Mouse (Mus musculus) cerebellum, adult 9-10 months (tissue): ENCODE results near the gene Vmn1r126.
"Not testable (repeated sequence)": the region's sequence is repeated elsewhere in the genome, so short reads cannot be mapped to it uniquely, and the experiment has no call there.

Source experiments
- DNase-seq: peaks from one replicate; pipeline ENCODE4 v3.0.0; 2022

Gene Vmn1r126

DNA sequence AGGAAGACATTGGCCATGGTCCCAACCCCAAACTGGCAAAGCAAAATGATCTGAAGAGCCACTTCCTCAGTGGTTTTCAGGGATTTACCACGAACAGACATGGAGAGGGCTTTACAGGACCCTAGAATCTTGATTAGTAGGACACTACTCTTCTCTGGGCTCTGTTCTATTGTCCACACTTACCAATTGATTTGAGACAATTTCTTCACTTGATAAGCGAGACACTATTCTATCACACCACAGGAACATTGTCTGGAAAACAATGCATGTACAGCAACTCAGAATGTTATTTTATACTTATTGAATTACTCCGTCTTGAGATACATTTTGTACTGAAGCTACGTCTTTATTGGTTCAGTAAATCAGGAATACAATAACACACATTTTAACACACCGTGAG is at the start of gene Vmn1r126:
Gene Vmn1r126 (minus strand): TSS at position 101 of the 400 bp plus-strand sequence.
- DNase-seq = not testable (repeated sequence)

DNA sequence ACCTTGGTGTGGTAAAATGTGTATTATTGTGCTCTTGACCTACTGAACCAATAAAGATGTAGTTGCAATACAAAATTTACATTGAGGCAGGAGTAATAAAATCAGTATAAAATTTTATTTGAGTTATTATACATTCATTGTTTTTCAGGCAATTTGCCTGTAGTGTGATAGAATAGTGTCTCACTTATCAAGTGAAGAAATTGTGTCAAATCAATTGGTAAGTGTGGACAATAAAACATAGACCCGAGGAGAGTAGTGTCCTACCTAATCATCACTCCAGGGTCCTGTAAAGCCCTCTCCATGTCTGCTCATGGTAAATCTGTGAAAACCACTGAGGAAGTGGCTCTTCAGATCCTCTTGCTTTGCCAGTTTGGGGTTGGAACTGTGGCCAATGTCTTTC is 47.8 kb upstream of the Vmn1r126 start, which contains the start of gene Vmn1r128:
Gene Vmn1r128 (plus strand): TSS at position 301 of the 400 bp plus-strand sequence.
- DNase-seq = not testable (repeated sequence)

DNA sequence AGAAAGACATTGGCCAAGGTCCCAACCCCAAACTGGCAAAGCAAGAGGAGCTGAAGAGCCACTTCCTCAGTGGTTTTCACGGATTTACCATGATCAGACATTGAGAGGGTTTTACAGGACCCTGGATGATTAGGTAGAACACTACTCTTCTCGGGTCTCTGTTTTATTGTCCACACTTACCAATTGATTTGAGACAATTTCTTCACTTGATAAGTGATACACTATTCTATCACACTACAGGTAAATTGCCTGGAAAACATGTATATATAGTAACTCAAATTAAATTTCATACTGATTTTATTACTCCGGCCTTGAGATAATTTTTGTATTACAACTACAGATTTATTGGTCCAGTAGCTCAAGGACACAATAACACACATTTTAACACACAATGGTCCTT is 18.5 kb upstream of the Vmn1r126 start, which contains the start of gene Vmn1r127:
Gene Vmn1r127 (minus strand): TSS at position 101 of the 400 bp plus-strand sequence.
- DNase-seq = not testable (repeated sequence)

DNA sequence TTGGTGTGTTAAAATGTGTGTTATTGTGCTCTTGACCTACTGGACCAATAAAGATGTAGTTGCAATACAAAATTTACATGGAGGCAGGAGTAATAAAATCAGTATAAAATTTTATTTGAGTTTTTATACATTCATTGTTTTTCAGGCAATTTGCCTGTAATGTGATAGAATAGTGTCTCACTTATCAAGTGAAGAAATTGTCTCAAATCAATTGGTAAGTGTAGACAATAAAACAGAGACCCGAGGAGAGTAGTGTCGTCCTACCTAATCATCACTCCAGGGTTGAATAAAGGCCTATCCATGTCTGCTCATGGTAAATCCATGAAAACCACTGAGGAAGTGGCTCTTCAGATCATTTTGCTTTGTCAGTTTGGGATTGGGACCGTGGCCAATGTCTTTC is 29.4 kb downstream of the Vmn1r126 start, which contains the start of gene Vmn1r125:
Gene Vmn1r125 (plus strand): TSS at position 301 of the 400 bp plus-strand sequence.
- DNase-seq = not testable (repeated sequence)

DNA sequence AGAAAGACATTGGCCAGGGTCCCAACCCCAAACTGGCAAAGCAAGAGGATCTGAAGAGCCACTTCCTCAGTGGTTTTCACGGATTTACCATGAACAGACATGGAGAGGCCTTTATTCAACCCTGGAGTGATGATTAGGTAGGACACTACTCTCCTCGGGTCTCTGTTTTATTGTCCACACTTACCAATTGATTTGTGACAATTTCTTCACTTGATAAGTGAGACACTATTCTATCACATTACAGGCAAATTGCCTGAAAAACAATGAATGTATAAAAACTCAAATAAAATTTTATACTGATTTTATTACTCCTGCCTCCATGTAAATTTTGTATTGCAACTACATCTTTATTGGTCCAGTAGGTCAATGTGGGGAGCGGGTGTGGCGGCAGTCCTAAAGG is 40.8 kb downstream of the Vmn1r126 start, which contains the start of gene Vmn1r124:
Gene Vmn1r124 (minus strand): TSS at position 101 of the 400 bp plus-strand sequence.
- not testable (repeated sequence) for DNase-seq
